Mouse (Mus musculus) ES-E14 (cell line): ENCODE measurements at regions not wholly inside any gene's neighbourhood (a gene's known extent, or its start where the extent isn't known, plus 50 kb on each side); places are given as distances from the start of the nearest gene placed in this dataset.

Experiments
- DNase-seq: peaks from one replicate; pipeline ENCODE4 v3.0.0-alpha.2; 2013; ENCODE audit warnings: low read depth, low spot score
- H3K27ac ChIP-seq: 2 replicates; pipeline ENCODE4 v1.5.1; 2012; ENCODE audit warnings: low read depth, mild to moderate bottlenecking, low read length, moderate library complexity, mixed read lengths; ENCODE audit not compliant: poor library complexity, insufficient read depth, severe bottlenecking
- H3K36me3 ChIP-seq: 2 replicates; pipeline ENCODE4 v1.6.1; 2012; ENCODE audit warnings: mild to moderate bottlenecking, low read length, moderate library complexity, mixed read lengths; ENCODE audit not compliant: control insufficient read depth, poor library complexity, insufficient read depth, severe bottlenecking
- H3K4me1 ChIP-seq, 2 experiments: fragments of 150-350 bp in 1 of 2; sonication (generic) in 1 of 2; 2 replicates each; pipeline ENCODE4 v1.6.1; 2012; ENCODE audit warnings: low read length in 2 of 2, mild to moderate bottlenecking in 1 of 2, mixed read lengths in 1 of 2; ENCODE audit not compliant: control insufficient read depth in 2 of 2, insufficient read depth in 2 of 2, poor library complexity in 1 of 2
- H3K4me3 ChIP-seq, 2 experiments: fragments of 150-350 bp in 1 of 2; sonication (generic) in 1 of 2; 2 replicates each; pipeline ENCODE4 v1.5.1; 2012; ENCODE audit warnings: low read length in 2 of 2, low read depth in 1 of 2, mild to moderate bottlenecking in 1 of 2, mixed read lengths in 1 of 2; ENCODE audit not compliant: insufficient read depth in 1 of 2, poor library complexity in 1 of 2, severe bottlenecking in 1 of 2
- H3K9ac ChIP-seq: 2 replicates; pipeline ENCODE4 v1.6.1; 2012; ENCODE audit warnings: low read depth, mild to moderate bottlenecking, low read length, mixed read lengths; ENCODE audit not compliant: poor library complexity, insufficient read depth, severe bottlenecking
- H3K9me3 ChIP-seq: fragments of 150-350 bp; sonication (generic); 2 replicates; pipeline ENCODE4 v1.6.1; 2012; ENCODE audit warnings: low read depth, mild to moderate bottlenecking, low read length; ENCODE audit not compliant: control insufficient read depth, insufficient read depth
- CHD2 ChIP-seq: IDR thresholded peaks from 2 replicates; pipeline ENCODE4 v1.6.1; 2014; ENCODE audit warnings: mild to moderate bottlenecking, low read depth, low read length, inconsistent platforms
- HCFC1 ChIP-seq: IDR thresholded peaks from 2 replicates; pipeline ENCODE4 v1.6.1; 2012; ENCODE audit warnings: low read length, inconsistent platforms, borderline replicate concordance; ENCODE audit not compliant: insufficient read depth
- MAFK ChIP-seq: IDR thresholded peaks from 2 replicates; pipeline ENCODE4 v1.6.1; 2014; ENCODE audit warnings: mild to moderate bottlenecking, low read depth, low read length, inconsistent platforms; ENCODE audit not compliant: insufficient read depth
- ZC3H11A ChIP-seq: IDR thresholded peaks from 2 replicates; pipeline ENCODE4 v1.6.1; 2012; ENCODE audit warnings: low read depth, mild to moderate bottlenecking, inconsistent platforms, low read length, borderline replicate concordance
- ZNF384 ChIP-seq: IDR thresholded peaks from 2 replicates; pipeline ENCODE4 v1.6.1; 2012; ENCODE audit warnings: low read depth, low read length, inconsistent platforms
- in situ Hi-C, 2 experiments: fragments of 600-800 bp; cut with MboI; formaldehyde crosslinking; loops; one replicate each; pipeline ENCODE4 v1.15.1; 2025; ENCODE audit warnings: low sequenced_read_pairs in 2 of 2, inconsistent platforms in 1 of 2; ENCODE audit not compliant: unreplicated experiment in 2 of 2

DNA sequence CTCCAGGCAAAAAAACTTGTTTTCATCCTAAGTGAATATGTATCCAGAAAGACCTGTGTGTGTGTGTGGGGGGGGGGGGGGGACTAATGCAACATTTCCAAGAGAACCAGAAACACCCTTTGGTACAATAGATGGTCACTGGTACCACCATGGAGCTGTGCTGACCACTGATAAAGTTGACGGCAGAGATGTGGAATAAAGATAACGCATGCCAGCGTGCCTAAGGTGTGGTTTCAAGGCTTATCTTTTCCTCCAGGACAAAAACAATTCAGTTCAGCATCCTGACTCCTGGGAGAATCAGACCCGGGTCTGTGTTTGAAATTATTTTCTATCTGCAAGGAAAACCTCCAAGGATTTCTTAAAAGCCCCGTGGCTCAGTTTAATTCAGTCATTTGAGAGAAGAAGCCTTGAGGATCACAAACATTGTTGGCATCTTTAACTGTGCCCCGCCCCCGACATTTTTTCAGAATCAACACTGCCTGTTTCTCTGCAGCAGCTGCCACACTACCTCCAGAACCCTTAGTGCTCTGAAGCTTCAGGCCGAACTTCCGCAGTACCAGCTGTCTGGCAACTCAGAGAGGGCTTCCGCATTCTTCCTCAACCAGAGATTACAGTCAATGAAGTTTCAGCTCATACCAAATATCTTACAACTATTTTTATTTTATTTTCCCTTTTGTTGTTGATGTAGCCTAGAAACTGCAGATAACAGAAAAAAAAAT is 118.5 kb upstream of the Gm10306 start:
- Histone ChIP-seq H3K4me3 (no peak overlapping the region), H3K4me1 (no peaks in the 10 kb centered on the region), H3K9me3 (no peaks in the 10 kb centered on the region), H3K27ac (no peak overlapping the region), H3K9ac (no peak overlapping the region), H3K36me3 (no peaks in the 10 kb centered on the region)
- DNase-seq, result no peak
- no peak for TF ChIP-seq ZC3H11A
- TF ChIP-seq MAFK, result no peak
- no peak for TF ChIP-seq ZNF384
- TF ChIP-seq CHD2, result no peak
- TF ChIP-seq HCFC1, result no peak
- in situ Hi-C loops, result no loop called here

DNA sequence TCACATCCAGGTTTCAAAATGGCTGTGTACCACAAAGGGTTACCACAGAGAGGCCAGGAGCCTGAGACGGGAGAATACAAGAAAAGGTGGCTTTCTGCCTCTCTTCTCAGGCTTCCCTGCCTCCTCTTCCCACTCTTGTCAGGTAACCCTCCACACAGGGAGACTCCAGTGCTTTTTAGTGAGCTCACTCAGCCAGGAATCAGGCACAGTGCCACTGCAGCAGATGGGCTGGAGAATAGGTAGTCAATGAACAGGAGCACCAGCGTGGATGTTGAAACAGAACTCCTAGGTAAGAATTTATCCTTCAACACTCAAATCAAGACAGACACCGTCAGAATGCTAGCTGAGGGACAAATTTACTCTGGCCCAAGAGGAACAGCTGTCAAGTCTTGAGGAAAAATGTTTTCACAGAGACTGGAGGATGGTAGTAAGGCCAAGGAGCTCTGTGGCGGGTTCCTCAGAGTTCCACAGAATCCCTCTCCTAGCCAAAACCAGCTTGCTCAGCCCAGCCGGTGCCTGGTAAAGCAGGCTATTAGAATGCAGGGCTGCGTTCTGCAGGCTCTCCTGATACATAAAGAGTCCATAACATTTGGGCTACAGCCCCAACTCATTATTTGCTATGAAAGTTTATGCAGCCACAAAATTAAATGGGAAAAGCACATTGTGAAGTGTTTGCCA is 117.0 kb upstream of the Gm10306 start:
- no peak for DNase-seq
- no peak overlapping the region for H3K4me3 ChIP-seq
- H3K9me3 ChIP-seq, result no peaks in the 10 kb centered on the region
- no peak overlapping the region for H3K9ac ChIP-seq
- no peak for TF ChIP-seq HCFC1
- TF ChIP-seq ZC3H11A, result no peak
- in situ Hi-C loops, result no loop called here
- H3K36me3 ChIP-seq, result no peaks in the 10 kb centered on the region
- no peaks in the 10 kb centered on the region for H3K4me1 ChIP-seq
- H3K27ac ChIP-seq, result no peak overlapping the region

DNA sequence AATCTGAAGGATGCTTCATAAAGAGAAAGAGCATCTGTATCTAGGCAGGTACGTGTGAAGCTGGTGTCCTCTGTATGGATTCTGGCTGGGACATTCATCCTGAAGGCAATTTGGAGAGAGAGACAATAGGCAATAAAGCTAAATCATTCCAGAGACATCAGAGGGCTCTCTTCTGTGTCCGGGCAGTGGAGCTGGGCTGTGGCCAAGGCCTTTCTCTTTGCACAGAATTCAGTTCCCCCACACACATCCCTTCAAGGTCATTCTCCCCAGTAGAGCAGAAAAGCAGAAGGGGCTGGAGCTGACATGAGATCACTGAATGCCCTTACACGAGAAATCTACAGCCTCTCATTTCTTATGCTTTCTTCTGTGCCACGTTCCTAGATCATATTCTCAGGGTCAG is 109.7 kb upstream of the Gm10306 start:
- Histone ChIP-seq H3K36me3 (no peaks in the 10 kb centered on the region), H3K27ac (no peak overlapping the region), H3K9me3 (no peaks in the 10 kb centered on the region), H3K4me1 (no peaks in the 10 kb centered on the region), H3K4me3 (no peak overlapping the region), H3K9ac (no peak overlapping the region)
- no peak for DNase-seq
- in situ Hi-C loops, result no loop called here
- TF ChIP-seq ZC3H11A (no peak), HCFC1 (no peak), MAFK (no peak), ZNF384 (no peak), CHD2 (no peak)
